Mouse (Mus musculus): Measurements from ENCODE around the gene Arhgap25. TPM values are rescaled to one million over a fixed set of nuclear protein-coding genes. Genes with fewer than 3 reads are reported as not detected.

Arhgap25 gene
- total RNA-seq, 2 experiments from 2014 or later, result 0.69 to 1.3 TPM

DNA sequence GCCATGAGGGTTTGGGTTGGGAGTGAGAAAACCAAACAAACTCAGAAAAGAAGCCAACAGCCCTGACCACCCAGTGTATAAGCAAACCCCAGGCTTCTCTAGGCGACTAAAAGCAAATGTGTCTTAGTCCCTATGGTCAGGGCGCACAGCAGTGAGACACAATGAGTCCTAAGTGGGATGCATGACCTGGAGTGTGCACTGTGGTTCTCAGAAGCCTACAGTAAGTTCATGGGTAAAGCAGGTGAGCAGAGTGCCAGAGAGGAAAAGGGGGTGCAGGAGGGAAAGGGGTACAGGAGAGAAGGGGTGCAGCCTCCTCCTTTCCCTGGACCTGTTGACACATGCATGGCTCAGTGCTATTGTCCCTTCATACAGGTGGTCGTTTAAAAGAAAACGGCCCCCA is 18.7 kb downstream of the Arhgap25 start:
- DNase-seq, result no peak
- Histone ChIP-seq H3K4me3 (no peak overlapping the region), H3K27ac (no peak overlapping the region)
- intact Hi-C loops (cut with DNase I), result no loop called here
- TF ChIP-seq CTCF (IDR thresholded peaks at IDR 0.05), result no peak

GRCm38 (mm10) chr6:87513046-87513767 is 19.9 kb downstream of the Arhgap25 start:
- TF ChIP-seq CTCF (IDR thresholded peaks at IDR 0.05), result peak; percentile 85
- Histone ChIP-seq H3K27ac (no peak overlapping the region), H3K4me3 (no peak overlapping the region)
- peak; percentile 71 for DNase-seq
- intact Hi-C loops (cut with DNase I), result loop anchor here (2.0 kb wide), 1 partner anchor 46 kb away; no protein-coding TSS in a partner anchor

GRCm38 (mm10) chr6:87510999-87511398 is 22.1 kb downstream of the Arhgap25 start:
- no peak for DNase-seq
- Histone ChIP-seq H3K27ac (no peak overlapping the region), H3K4me3 (no peak overlapping the region)
- intact Hi-C loops (cut with DNase I), result no loop called here
- no peak for TF ChIP-seq CTCF (IDR thresholded peaks at IDR 0.05)

DNA sequence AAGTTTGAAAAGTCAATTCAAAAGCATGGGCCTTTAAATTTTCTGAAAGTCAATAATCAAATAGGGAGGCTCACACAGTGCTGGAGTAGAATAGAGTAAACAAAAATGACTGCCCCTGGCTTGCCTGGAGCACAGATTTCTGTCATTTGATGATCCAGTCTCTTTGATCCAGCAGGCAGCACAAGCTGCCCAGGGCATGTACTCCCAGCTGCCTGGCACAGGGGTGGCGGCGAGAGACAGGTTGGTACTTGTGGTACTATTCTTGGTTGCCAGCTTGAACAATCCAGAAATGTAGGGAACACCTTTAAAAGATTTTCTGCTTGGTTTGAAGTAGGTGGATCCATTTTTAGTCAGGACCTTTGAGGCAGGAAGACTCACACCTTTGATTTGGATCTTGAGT is 23.3 kb downstream of the Arhgap25 start:
- intact Hi-C loops (cut with DNase I), result no loop called here

GRCm38 (mm10) chr6:87504875-87505274 is 28.2 kb downstream of the Arhgap25 start:
- no peak overlapping the region for H3K4me3 ChIP-seq
- H3K27ac ChIP-seq, result no peak overlapping the region
- intact Hi-C loops (cut with DNase I), result no loop called here
- TF ChIP-seq CTCF (IDR thresholded peaks at IDR 0.05), result no peak
- DNase-seq, result no peak

More for the DNA sequence above, 23.3 kb downstream of the Arhgap25 start:
- Histone ChIP-seq H3K4me3 (no peak overlapping the region), H3K27ac (no peak overlapping the region)
- no peak for TF ChIP-seq CTCF (IDR thresholded peaks at IDR 0.05)
- DNase-seq, result no peak

GRCm38 (mm10) chr6:87503976-87504375 is 29.1 kb downstream of the Arhgap25 start:
- intact Hi-C loops (cut with DNase I), result no loop called here
- no peak for DNase-seq
- Histone ChIP-seq H3K27ac (no peak overlapping the region), H3K4me3 (no peak overlapping the region)
- TF ChIP-seq CTCF (IDR thresholded peaks at IDR 0.05), result no peak

DNA sequence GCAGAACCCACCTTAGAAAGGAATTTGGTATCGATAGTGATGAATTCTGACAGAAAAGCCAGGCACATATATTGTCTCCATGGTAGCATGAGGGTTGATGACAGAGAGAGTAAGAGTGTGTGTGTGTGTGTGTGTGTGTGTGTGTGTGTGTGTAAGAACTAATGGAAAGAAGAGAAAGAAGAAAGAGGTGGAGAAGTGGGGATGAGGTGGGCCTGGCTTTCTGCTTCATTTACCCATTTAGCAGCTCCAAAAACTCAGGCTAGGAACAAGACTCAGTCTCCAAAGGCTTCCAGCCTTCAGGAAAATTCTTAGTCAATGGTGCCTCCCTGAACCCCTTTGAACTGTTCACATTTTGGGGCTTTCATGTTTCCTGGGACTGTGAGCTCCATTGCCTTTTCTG is 29.5 kb downstream of the Arhgap25 start:
- intact Hi-C loops (cut with DNase I), result no loop called here
- no peak for DNase-seq
- TF ChIP-seq CTCF (IDR thresholded peaks at IDR 0.05), result no peak
- Histone ChIP-seq H3K27ac (no peak overlapping the region), H3K4me3 (no peak overlapping the region)

GRCm38 (mm10) chr6:87502831-87503286 is 30.2 kb downstream of the Arhgap25 start:
- intact Hi-C loops (cut with DNase I), result no loop called here
- no peak for DNase-seq
- H3K4me3 ChIP-seq, result no peak overlapping the region
- TF ChIP-seq CTCF (IDR thresholded peaks at IDR 0.05), result no peak
- no peak overlapping the region for H3K27ac ChIP-seq

GRCm38 (mm10) chr6:87502411-87502810 is 30.6 kb downstream of the Arhgap25 start:
- DNase-seq, result no peak
- intact Hi-C loops (cut with DNase I), result no loop called here
- TF ChIP-seq CTCF (IDR thresholded peaks at IDR 0.05), result no peak
- H3K27ac ChIP-seq, result no peak overlapping the region
- H3K4me3 ChIP-seq, result no peak overlapping the region

DNA sequence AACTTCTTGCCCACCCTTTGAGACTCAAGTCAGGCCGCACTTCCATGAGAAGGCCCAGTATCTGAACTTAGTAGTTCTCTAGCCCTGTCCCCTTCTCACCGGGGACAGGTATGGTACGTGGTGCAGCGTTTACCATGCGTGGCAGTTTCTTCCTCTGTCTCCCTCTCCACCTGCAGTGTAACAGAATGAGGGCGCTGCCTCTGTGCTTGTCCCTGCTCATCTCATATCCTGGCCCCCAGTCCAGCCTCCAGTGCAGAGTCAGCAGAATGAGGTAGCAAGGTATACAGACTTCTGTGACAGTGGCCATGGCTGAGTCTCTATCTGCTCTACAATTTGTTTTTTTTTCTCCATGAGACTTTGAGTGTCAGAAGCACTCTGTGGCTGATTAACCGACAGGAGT is 32.4 kb downstream of the Arhgap25 start:
- intact Hi-C loops (cut with DNase I), result no loop called here
- DNase-seq, result no peak
- TF ChIP-seq CTCF (IDR thresholded peaks at IDR 0.05), result no peak
- Histone ChIP-seq H3K4me3 (no peak overlapping the region), H3K27ac (no peak overlapping the region)

- intact Hi-C loops (cut with DNase I), result no loop called here
- no peak for TF ChIP-seq CTCF (IDR thresholded peaks at IDR 0.05)
These were observed 33.3 kb downstream of the Arhgap25 start for GRCm38 (mm10) chr6:87499791-87500190.

GRCm38 (mm10) chr6:87496143-87496542 is 36.9 kb downstream of the Arhgap25 start:
- DNase-seq, result peak; percentile 44
- H3K27ac ChIP-seq, result peak overlapping the region; percentile 73
- H3K4me3 ChIP-seq, result peak overlapping the region; percentile 68
- TF ChIP-seq CTCF (IDR thresholded peaks at IDR 0.05), result no peak
- intact Hi-C loops (cut with DNase I), result no loop called here

More at GRCm38 (mm10) chr6:87499791-87500190, 33.3 kb downstream of the Arhgap25 start:
- DNase-seq, result no peak
- Histone ChIP-seq H3K4me3 (no peak overlapping the region), H3K27ac (no peak overlapping the region)

DNA sequence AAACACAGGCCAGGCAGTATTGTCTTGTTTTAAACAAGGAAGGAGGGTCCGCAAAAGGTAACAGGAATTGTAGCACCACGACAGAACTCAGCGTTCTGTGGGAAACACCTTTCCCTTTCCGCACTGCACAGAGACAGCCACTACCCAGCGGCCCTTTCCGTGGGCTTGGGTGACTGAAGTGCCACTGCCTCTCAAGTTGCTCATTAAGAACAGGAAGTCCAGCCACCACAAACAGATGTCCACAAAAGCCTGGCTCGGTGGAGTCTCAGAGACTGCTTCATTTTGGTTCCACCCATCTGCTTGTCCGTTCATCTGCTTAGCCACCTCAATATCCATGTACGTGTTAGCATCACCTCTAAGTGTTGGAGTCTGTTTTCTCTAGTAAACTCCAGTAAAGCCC is 38.7 kb downstream of the Arhgap25 start:
- Histone ChIP-seq H3K27ac (peak overlapping the region; percentile 73), H3K4me3 (peak overlapping the region; percentile 68)
- intact Hi-C loops (cut with DNase I), result no loop called here
- TF ChIP-seq CTCF (IDR thresholded peaks at IDR 0.05), result no peak
- no peak for DNase-seq
